Mouse (Mus musculus): ENCODE results near the gene Numbl. TPM values are rescaled to one million over a fixed set of nuclear protein-coding genes. Genes with fewer than 3 reads are reported as not detected.
A peak's percentile ranks its signal among the peaks of the same experiment; 100 is the strongest.

The Numbl gene
- polyA plus RNA-seq, 1 experiment from 2014 or later: 1.7 TPM

DNA sequence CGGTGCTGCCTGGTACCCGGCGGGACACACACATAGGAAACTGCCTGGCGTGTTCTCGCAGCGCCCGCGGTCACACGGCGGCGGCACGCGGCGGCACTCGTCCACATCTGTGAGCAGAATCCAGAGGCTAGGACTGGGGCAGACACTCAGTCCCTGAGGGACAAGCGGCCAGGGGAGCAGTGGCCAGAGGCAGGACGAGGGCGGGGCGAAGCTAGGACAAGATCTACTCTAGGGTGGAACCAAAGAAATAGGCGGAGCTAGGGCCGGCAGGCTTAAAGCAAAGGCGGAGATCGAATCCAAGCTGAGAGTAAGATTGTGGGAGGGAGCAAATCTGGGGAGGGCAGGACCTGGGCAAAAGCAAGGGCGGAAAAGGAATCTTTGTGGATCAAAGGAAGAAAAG is 67.5 kb downstream of the Numbl start:
- Histone ChIP-seq H3K36me3 (no peaks in the 10 kb centered on the region), H3K9me3 (replicated peaks) (no peaks in the 10 kb centered on the region), H3K27me3 (peaks cover 97% of the 10 kb centered on the region), H3K4me2 (peak overlapping the region; percentile 36), H3K27ac (no peak overlapping the region), H3K4me3 (replicated peaks) (peak overlapping the region; percentile 20), H3K9ac (no peak overlapping the region), H3K4me1 (replicated peaks) (peaks cover 23% of the 10 kb centered on the region)
- no peak for ATAC-seq (ENCODE audit: low read depth)
- 3% methylated on average over 24 of the region's 24 CpGs for WGBS (ENCODE audit: insufficient replicate concordance)
- no peak for DNase-seq

GRCm38 (mm10) chr7:27326101-27326880 is 68.1 kb downstream of the Numbl start:
- no peaks in the 10 kb centered on the region for H3K9me3 ChIP-seq (replicated peaks)
- peaks cover 29% of the 10 kb centered on the region for H3K4me1 ChIP-seq (replicated peaks)
- no peaks in the 10 kb centered on the region for H3K36me3 ChIP-seq
- H3K9ac ChIP-seq: no peak overlapping the region
- peak overlapping the region; percentile 36; the same call in 1 of the 2 replicates for H3K4me2 ChIP-seq
- H3K4me3 ChIP-seq (replicated peaks): 0 out of 2 replicates have a peak overlapping the region, but pooled peaks have one; percentile 20
- 31% methylated on average over 34 of the region's 34 CpGs for WGBS (ENCODE audit: insufficient replicate concordance)
- peaks cover 98% of the 10 kb centered on the region for H3K27me3 ChIP-seq
- DNase-seq (no peak), ATAC-seq (ENCODE audit: low read depth) (no peak)
- no peak overlapping the region for H3K27ac ChIP-seq

DNA sequence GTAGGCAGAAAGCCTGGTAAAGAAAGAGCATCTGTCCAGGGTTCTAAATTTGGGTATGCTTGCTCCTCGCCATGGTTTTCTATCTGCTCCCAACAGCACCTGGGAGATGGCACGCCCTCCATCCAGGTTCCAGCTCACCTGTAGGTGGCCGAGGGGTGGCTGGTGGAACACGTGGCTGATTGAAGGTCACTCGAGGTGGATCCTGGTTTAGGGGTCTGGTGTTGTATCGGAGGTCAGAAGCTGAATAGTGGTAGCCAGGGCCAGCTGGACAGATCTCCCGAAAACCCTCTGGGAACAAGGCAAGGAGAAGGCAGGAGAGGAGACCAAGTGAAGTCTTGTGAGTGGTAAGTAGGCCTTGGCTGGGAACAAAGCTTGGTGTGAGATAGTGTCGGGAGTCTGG is 69.3 kb downstream of the Numbl start:
- Histone ChIP-seq H3K4me2 (no peak overlapping the region), H3K27ac (no peak overlapping the region), H3K9me3 (replicated peaks) (no peaks in the 10 kb centered on the region), H3K36me3 (no peaks in the 10 kb centered on the region), H3K27me3 (peaks cover 100% of the 10 kb centered on the region), H3K9ac (no peak overlapping the region), H3K4me1 (replicated peaks) (peaks cover 41% of the 10 kb centered on the region), H3K4me3 (replicated peaks) (no peak overlapping the region)
- DNase-seq (no peak), ATAC-seq (ENCODE audit: low read depth) (no peak)
- whole genome bisulfite sequencing (ENCODE audit: insufficient replicate concordance): 76% methylated on average over 8 of the region's 8 CpGs

GRCm38 (mm10) chr7:27328161-27328560 is 69.9 kb downstream of the Numbl start:
- no peak overlapping the region for H3K27ac ChIP-seq
- H3K4me2 ChIP-seq: no peak overlapping the region
- ATAC-seq (ENCODE audit: low read depth) (no peak), DNase-seq (no peak)
- 57% methylated on average over 11 of the region's 11 CpGs for WGBS (ENCODE audit: insufficient replicate concordance)
- no peak overlapping the region for H3K4me3 ChIP-seq (replicated peaks)
- H3K9ac ChIP-seq: no peak overlapping the region
- H3K36me3 ChIP-seq: no peaks in the 10 kb centered on the region
- no peaks in the 10 kb centered on the region for H3K9me3 ChIP-seq (replicated peaks)
- H3K4me1 ChIP-seq (replicated peaks): peaks cover 47% of the 10 kb centered on the region
- H3K27me3 ChIP-seq: peaks cover 100% of the 10 kb centered on the region

DNA sequence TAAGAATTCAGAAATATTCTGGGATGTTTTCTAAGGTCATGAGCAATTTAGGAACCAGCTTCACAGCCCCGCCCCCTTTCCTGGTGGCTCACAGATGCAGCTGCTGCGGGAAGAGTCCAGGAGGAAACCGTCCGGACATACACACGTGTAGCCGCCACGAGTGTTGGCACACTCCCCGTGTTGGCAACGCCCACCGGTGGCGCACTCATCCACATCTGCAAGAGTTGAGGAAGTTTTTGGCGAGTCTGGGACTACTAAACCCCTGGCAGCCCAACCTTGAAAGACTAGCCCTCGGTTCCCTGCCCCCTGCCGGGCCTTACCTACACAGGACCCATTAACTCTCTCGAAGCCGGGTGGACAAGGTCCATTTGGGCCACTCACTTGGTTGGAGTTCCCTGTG is 70.4 kb downstream of the Numbl start:
- H3K4me1 ChIP-seq (replicated peaks): peaks cover 49% of the 10 kb centered on the region
- DNase-seq: no peak
- H3K9ac ChIP-seq: no peak overlapping the region
- ATAC-seq (ENCODE audit: low read depth): no peak
- no peak overlapping the region for H3K4me3 ChIP-seq (replicated peaks)
- no peaks in the 10 kb centered on the region for H3K36me3 ChIP-seq
- WGBS (ENCODE audit: insufficient replicate concordance): 24% methylated on average over 16 of the region's 16 CpGs
- H3K27me3 ChIP-seq: peaks cover 100% of the 10 kb centered on the region
- no peaks in the 10 kb centered on the region for H3K9me3 ChIP-seq (replicated peaks)
- H3K27ac ChIP-seq: no peak overlapping the region
- H3K4me2 ChIP-seq: no peak overlapping the region

DNA sequence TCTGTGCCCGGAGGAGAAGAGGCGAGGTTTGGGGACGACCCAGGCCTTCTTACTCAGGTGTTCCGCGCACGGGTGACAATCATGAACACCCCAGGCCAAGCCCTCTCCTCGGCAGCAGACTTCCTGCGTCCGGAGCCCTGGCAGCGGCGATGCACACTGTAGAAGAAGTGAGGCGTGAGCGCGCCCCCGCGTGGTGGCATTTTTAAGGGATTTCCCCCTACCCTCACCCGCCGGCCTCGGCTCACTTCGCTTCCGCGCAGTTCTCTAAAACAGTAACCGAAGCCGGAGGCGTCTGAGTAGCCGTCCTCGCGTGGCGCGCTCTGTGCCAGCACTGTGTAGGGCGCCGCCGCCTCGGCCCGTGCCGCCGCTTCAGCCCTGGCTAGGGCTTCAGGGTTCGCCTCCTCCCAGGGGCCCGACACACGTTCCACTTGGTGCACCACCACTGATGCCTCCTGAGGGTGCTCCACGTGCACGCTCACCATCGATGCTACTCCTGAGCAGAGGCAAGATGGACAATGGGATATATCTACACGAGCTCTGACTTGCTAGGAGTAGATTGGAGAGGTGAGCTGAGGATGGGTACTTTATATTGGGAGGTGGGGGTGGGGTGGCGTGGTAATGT is 71.2 kb downstream of the Numbl start:
- Histone ChIP-seq H3K4me3 (replicated peaks) (peak overlapping the region; percentile 54), H3K9ac (no peak overlapping the region), H3K27ac (no peak overlapping the region), H3K4me1 (replicated peaks) (peaks cover 54% of the 10 kb centered on the region), H3K27me3 (peaks cover 100% of the 10 kb centered on the region), H3K36me3 (no peaks in the 10 kb centered on the region), H3K4me2 (peak overlapping the region; percentile 55), H3K9me3 (replicated peaks) (no peaks in the 10 kb centered on the region)
- WGBS (ENCODE audit: insufficient replicate concordance): 3% methylated on average over 45 of the region's 45 CpGs
- peak; percentile 56 for DNase-seq
- 0 out of 2 replicates have a peak, but pooled peaks have one; percentile 25 for ATAC-seq (ENCODE audit: low read depth)

DNA sequence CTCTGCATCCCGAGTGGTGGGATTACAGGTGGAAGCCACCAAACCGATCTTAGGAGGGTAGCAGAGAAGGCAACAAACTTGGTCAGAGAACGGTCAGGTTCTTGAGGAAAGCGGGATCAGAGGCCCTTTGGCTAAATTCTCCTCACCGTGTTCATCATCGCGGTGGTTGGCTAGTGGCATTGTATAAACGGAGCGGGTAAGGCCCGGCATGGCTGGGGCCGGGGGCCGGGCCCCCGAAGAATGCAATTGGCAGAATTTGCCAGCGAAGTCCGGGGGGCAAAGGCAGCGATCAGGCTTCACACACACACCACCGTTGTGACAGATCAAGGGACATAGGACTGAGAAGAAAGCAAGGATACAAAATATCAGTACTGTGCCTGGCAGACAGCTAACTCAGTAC is 71.7 kb downstream of the Numbl start:
- ATAC-seq (ENCODE audit: low read depth) (no peak), DNase-seq (no peak)
- peak overlapping the region; percentile 54 for H3K4me3 ChIP-seq (replicated peaks)
- no peak overlapping the region for H3K9ac ChIP-seq
- H3K27me3 ChIP-seq: peaks cover 100% of the 10 kb centered on the region
- no peaks in the 10 kb centered on the region for H3K36me3 ChIP-seq
- H3K4me1 ChIP-seq (replicated peaks): peaks cover 58% of the 10 kb centered on the region
- H3K27ac ChIP-seq: no peak overlapping the region
- H3K4me2 ChIP-seq: peak overlapping the region; percentile 73
- WGBS (ENCODE audit: insufficient replicate concordance): 13% methylated on average over 17 of the region's 17 CpGs
- H3K9me3 ChIP-seq (replicated peaks): no peaks in the 10 kb centered on the region

GRCm38 (mm10) chr7:27330709-27331540 is 72.7 kb downstream of the Numbl start:
- Histone ChIP-seq H3K4me1 (replicated peaks) (peaks cover 59% of the 10 kb centered on the region), H3K9ac (peak overlapping the region; percentile 5; the same call in 1 of the 2 replicates), H3K4me2 (peak overlapping the region; percentile 73), H3K9me3 (replicated peaks) (no peaks in the 10 kb centered on the region), H3K27me3 (peaks cover 100% of the 10 kb centered on the region), H3K27ac (no peak overlapping the region), H3K4me3 (replicated peaks) (peak overlapping the region; percentile 54), H3K36me3 (no peaks in the 10 kb centered on the region)
- peak; percentile 88 for DNase-seq
- ATAC-seq (ENCODE audit: low read depth): peak; percentile 64
- WGBS (ENCODE audit: insufficient replicate concordance): under 1% methylated on average over 39 of the region's 39 CpGs

- WGBS (ENCODE audit: insufficient replicate concordance): 6% methylated on average over 8 of the region's 8 CpGs
- Histone ChIP-seq H3K36me3 (no peaks in the 10 kb centered on the region), H3K9ac (no peak overlapping the region), H3K9me3 (replicated peaks) (no peaks in the 10 kb centered on the region), H3K4me1 (replicated peaks) (peaks cover 64% of the 10 kb centered on the region), H3K27me3 (peaks cover 100% of the 10 kb centered on the region), H3K27ac (no peak overlapping the region), H3K4me3 (replicated peaks) (no peak overlapping the region; the same call in 1 of the 2 replicates), H3K4me2 (peak overlapping the region; percentile 73)
- no peak for DNase-seq
- no peak for ATAC-seq (ENCODE audit: low read depth)
Observed at GRCm38 (mm10) chr7:27331541-27331851, 73.3 kb downstream of the Numbl start.
